Mouse (Mus musculus) liver, embryonic 14.5 days (tissue): Measurements from ENCODE around the gene Fndc5.

Experiments used
- CTCF ChIP-seq: IDR thresholded peaks from 2 replicates; pipeline ENCODE4 v1.5.1; 2016; ENCODE audit warnings: antibody characterized with exemption, low read depth, control low read depth
- EP300 ChIP-seq: IDR thresholded peaks from 2 replicates; pipeline ENCODE4 v1.6.1; 2016; ENCODE audit warnings: antibody characterized with exemption, low read depth

DNA sequence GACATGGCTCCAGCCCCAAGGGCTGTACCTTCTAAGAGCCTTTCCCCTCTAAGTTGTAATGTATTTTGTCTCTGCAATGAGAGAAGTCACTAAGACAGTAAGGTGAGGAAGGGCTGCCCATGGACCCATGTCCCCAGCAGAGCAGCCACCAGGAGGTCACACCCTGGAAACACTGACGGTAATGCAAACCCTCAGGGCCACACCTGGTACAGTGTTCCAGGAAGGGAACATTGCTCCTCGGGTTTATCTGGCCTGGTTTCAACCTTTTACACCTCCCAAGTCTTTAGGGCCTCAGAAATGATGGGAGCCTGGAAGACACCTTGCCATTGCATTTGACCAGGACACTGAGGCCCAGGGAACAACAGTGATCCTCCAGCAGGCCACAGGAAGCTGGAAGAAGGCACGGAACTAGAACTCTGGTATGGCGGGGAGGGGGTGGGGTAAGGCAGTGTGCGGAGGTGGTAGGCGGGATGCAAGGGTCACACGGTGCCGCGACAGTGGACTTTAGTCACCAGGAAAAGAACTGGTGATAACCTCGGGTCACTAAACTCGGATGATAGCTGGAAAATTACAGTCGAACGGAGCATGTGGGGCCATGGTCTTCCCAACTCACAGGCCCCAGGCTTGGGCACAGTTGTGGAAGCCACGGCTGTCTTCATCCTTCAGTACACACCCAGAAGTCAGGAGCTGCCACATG lies 34.5 kb upstream of the Fndc5 start:
- no peak for TF ChIP-seq EP300
- TF ChIP-seq CTCF = no peak
